Mouse (Mus musculus) heart, embryonic 13.5 days (tissue): ENCODE measurements around the gene A830031A19Rik. TPM values are rescaled to one million over a fixed set of nuclear protein-coding genes. Genes with fewer than 3 reads are reported as not detected.

Experiments used
- ATAC-seq: fragments of 200-750 bp; cut with Nextera tagmentation; 2 replicates; pipeline ENCODE4 v1.8.0; 2017; ENCODE audit warnings: moderate TSS enrichment; ENCODE audit not compliant: insufficient number of reproducible peaks, low FRiP score, low TSS enrichment; ENCODE audit errors: extremely low read depth
- H3K27ac ChIP-seq: fragments of 300-500 bp; sonication (generic); replicated peaks from 2 replicates; pipeline ENCODE4 v1.5.1; 2015; ENCODE audit warnings: moderate library complexity, mild to moderate bottlenecking, inconsistent platforms
- H3K27me3 ChIP-seq: fragments of 300-500 bp; sonication (generic); replicated peaks from 2 replicates; pipeline ENCODE4 v1.6.1; 2015; ENCODE audit warnings: mild to moderate bottlenecking, inconsistent platforms
- H3K36me3 ChIP-seq: fragments of 300-500 bp; sonication (generic); 2 replicates; pipeline ENCODE4 v1.6.1; 2015; ENCODE audit warnings: mild to moderate bottlenecking, inconsistent platforms
- H3K4me1 ChIP-seq: fragments of 300-500 bp; sonication (generic); 2 replicates; pipeline ENCODE4 v1.6.1; 2015; ENCODE audit warnings: inconsistent platforms
- H3K4me2 ChIP-seq: fragments of 300-500 bp; sonication (generic); 2 replicates; pipeline ENCODE4 v1.6.1; 2015; ENCODE audit warnings: inconsistent platforms, mild to moderate bottlenecking, moderate library complexity
- H3K4me3 ChIP-seq: fragments of 300-500 bp; sonication (generic); 2 replicates; pipeline ENCODE4 v1.5.1; 2015; ENCODE audit warnings: moderate library complexity, mild to moderate bottlenecking, inconsistent platforms
- H3K9ac ChIP-seq: fragments of 300-500 bp; sonication (generic); 2 replicates; pipeline ENCODE4 v1.6.1; 2015; ENCODE audit warnings: inconsistent platforms, mild to moderate bottlenecking, moderate library complexity
- H3K9me3 ChIP-seq: fragments of 300-500 bp; sonication (generic); 2 replicates; pipeline ENCODE4 v1.6.1; 2016; ENCODE audit warnings: inconsistent platforms
- WGBS: fragments of 180-500 bp; shearing (Covaris S2); methylation state at CpG from one replicate; pipeline ENCODE4 v1.1.7; 2015; ENCODE audit warnings: mixed read lengths; 5-methylcytosine and 5-hydroxymethylcytosine counted together
- polyA plus RNA-seq: library from polyadenylated mRNA; unstranded; fragments of >200 nt; fragmentation: Nextera tagmentation; extraction: Ambion mirVana; gene quantifications from 2 replicates; pipeline ENCODE4 v1.2.1, GENCODE M21; 2015

A830031A19Rik gene
- polyA plus RNA-seq, 1 experiment from 2014 or later = not detected

GRCm38 (mm10) chr11:24107414-24107813 lies 32.6 kb upstream of the A830031A19Rik start:
- no peak overlapping the region for H3K4me2 ChIP-seq
- H3K27ac ChIP-seq = no peak overlapping the region
- 83% methylated on average over 5 of the region's 5 CpGs for WGBS
- no peak overlapping the region for H3K9ac ChIP-seq
- H3K9me3 ChIP-seq = no peaks in the 10 kb centered on the region
- peaks cover 72% of the 10 kb centered on the region for H3K4me1 ChIP-seq
- no peak for ATAC-seq
- H3K36me3 ChIP-seq = no peaks in the 10 kb centered on the region
- H3K4me3 ChIP-seq = no peak overlapping the region
- H3K27me3 ChIP-seq = no peaks in the 10 kb centered on the region

- Histone ChIP-seq H3K4me3 (no peak overlapping the region), H3K9ac (no peak overlapping the region), H3K4me2 (no peak overlapping the region), H3K27ac (no peak overlapping the region), H3K4me1 (peaks cover 72% of the 10 kb centered on the region), H3K36me3 (no peaks in the 10 kb centered on the region), H3K27me3 (no peaks in the 10 kb centered on the region), H3K9me3 (no peaks in the 10 kb centered on the region)
- ATAC-seq = no peak
- WGBS = 67% methylated on average over 6 of the region's 6 CpGs
These were observed 28.4 kb upstream of the A830031A19Rik start for GRCm38 (mm10) chr11:24103128-24103742.

GRCm38 (mm10) chr11:24102372-24102771 lies 27.5 kb upstream of the A830031A19Rik start:
- 40% methylated on average over 2 of the region's 2 CpGs for WGBS
- Histone ChIP-seq H3K4me3 (no peak overlapping the region), H3K4me1 (peaks cover 72% of the 10 kb centered on the region), H3K4me2 (no peak overlapping the region), H3K27ac (no peak overlapping the region), H3K36me3 (no peaks in the 10 kb centered on the region), H3K9ac (peak overlapping the region; percentile 47), H3K27me3 (no peaks in the 10 kb centered on the region), H3K9me3 (no peaks in the 10 kb centered on the region)
- no peak for ATAC-seq

GRCm38 (mm10) chr11:24101625-24102024 lies 26.8 kb upstream of the A830031A19Rik start:
- Histone ChIP-seq H3K27me3 (no peaks in the 10 kb centered on the region), H3K9ac (no peak overlapping the region), H3K9me3 (no peaks in the 10 kb centered on the region), H3K27ac (0 out of 2 replicates have a peak overlapping the region, but pooled peaks have one; percentile 76), H3K4me3 (no peak overlapping the region), H3K36me3 (no peaks in the 10 kb centered on the region), H3K4me2 (no peak overlapping the region), H3K4me1 (peaks cover 74% of the 10 kb centered on the region)
- ATAC-seq = no peak
- 61% methylated on average over 3 of the region's 3 CpGs for WGBS

GRCm38 (mm10) chr11:24100449-24101070 lies 25.7 kb upstream of the A830031A19Rik start:
- H3K36me3 ChIP-seq = no peaks in the 10 kb centered on the region
- peak overlapping the region; percentile 76 for H3K27ac ChIP-seq
- peaks cover 74% of the 10 kb centered on the region for H3K4me1 ChIP-seq
- H3K4me3 ChIP-seq = no peak overlapping the region
- H3K9ac ChIP-seq = no peak overlapping the region
- H3K9me3 ChIP-seq = no peaks in the 10 kb centered on the region
- 41% methylated on average over 4 of the region's 4 CpGs for WGBS
- no peak for ATAC-seq
- no peaks in the 10 kb centered on the region for H3K27me3 ChIP-seq
- peak overlapping the region; percentile 44 for H3K4me2 ChIP-seq

GRCm38 (mm10) chr11:24099886-24100293 lies 25.0 kb upstream of the A830031A19Rik start:
- Histone ChIP-seq H3K4me1 (peaks cover 80% of the 10 kb centered on the region), H3K27me3 (no peaks in the 10 kb centered on the region), H3K9ac (0 out of 2 replicates have a peak overlapping the region, but pooled peaks have one; percentile 37), H3K9me3 (no peaks in the 10 kb centered on the region), H3K27ac (peak overlapping the region; percentile 63), H3K36me3 (no peaks in the 10 kb centered on the region), H3K4me3 (no peak overlapping the region), H3K4me2 (peak overlapping the region; percentile 44)
- 0 out of 2 replicates have a peak, but pooled peaks have one; percentile 58 for ATAC-seq
- 26% methylated on average over 7 of the region's 7 CpGs for WGBS

GRCm38 (mm10) chr11:24099215-24099614 lies 24.4 kb upstream of the A830031A19Rik start:
- ATAC-seq = no peak
- H3K4me1 ChIP-seq = peaks cover 87% of the 10 kb centered on the region
- H3K4me2 ChIP-seq = no peak overlapping the region
- H3K9me3 ChIP-seq = no peaks in the 10 kb centered on the region
- H3K9ac ChIP-seq = no peak overlapping the region
- H3K27ac ChIP-seq = 0 out of 2 replicates have a peak overlapping the region, but pooled peaks have one; percentile 8
- H3K36me3 ChIP-seq = no peaks in the 10 kb centered on the region
- no peaks in the 10 kb centered on the region for H3K27me3 ChIP-seq
- 81% methylated on average over 10 of the region's 10 CpGs for WGBS
- no peak overlapping the region for H3K4me3 ChIP-seq

- Histone ChIP-seq H3K36me3 (no peaks in the 10 kb centered on the region), H3K27me3 (no peaks in the 10 kb centered on the region), H3K4me2 (peak overlapping the region; percentile 4; the same call in 1 of the 2 replicates), H3K27ac (0 out of 2 replicates have a peak overlapping the region, but pooled peaks have one; percentile 8), H3K4me1 (peaks cover 92% of the 10 kb centered on the region), H3K9ac (no peak overlapping the region), H3K9me3 (no peaks in the 10 kb centered on the region), H3K4me3 (no peak overlapping the region)
- ATAC-seq = no peak
- 31% methylated on average over 3 of the region's 3 CpGs for WGBS
These were observed 23.8 kb upstream of the A830031A19Rik start for GRCm38 (mm10) chr11:24098662-24099061.

- Histone ChIP-seq H3K27me3 (no peaks in the 10 kb centered on the region), H3K4me3 (no peak overlapping the region), H3K4me2 (no peak overlapping the region), H3K4me1 (peaks cover 91% of the 10 kb centered on the region), H3K27ac (no peak overlapping the region), H3K36me3 (no peaks in the 10 kb centered on the region), H3K9ac (no peak overlapping the region), H3K9me3 (no peaks in the 10 kb centered on the region)
- 79% methylated on average over 5 of the region's 5 CpGs for WGBS
- ATAC-seq = no peak
These were observed 23.2 kb upstream of the A830031A19Rik start for GRCm38 (mm10) chr11:24098069-24098468.

- Histone ChIP-seq H3K9me3 (no peaks in the 10 kb centered on the region), H3K4me1 (peaks cover 85% of the 10 kb centered on the region), H3K27ac (no peak overlapping the region), H3K36me3 (peaks cover 5% of the 10 kb centered on the region; the same call in 1 of the 2 replicates), H3K4me2 (no peak overlapping the region), H3K9ac (no peak overlapping the region), H3K4me3 (no peak overlapping the region), H3K27me3 (no peaks in the 10 kb centered on the region)
- no peak for ATAC-seq
- WGBS = 66% methylated on average over 6 of the region's 6 CpGs
These were observed 22.2 kb upstream of the A830031A19Rik start for GRCm38 (mm10) chr11:24097026-24097425.

GRCm38 (mm10) chr11:24096483-24096882 lies 21.6 kb upstream of the A830031A19Rik start:
- WGBS = 57% methylated on average over 6 of the region's 6 CpGs
- peaks cover 5% of the 10 kb centered on the region; the same call in 1 of the 2 replicates for H3K36me3 ChIP-seq
- H3K9me3 ChIP-seq = no peaks in the 10 kb centered on the region
- no peaks in the 10 kb centered on the region for H3K27me3 ChIP-seq
- H3K4me1 ChIP-seq = peaks cover 85% of the 10 kb centered on the region
- H3K27ac ChIP-seq = no peak overlapping the region
- no peak for ATAC-seq
- H3K4me2 ChIP-seq = no peak overlapping the region
- H3K9ac ChIP-seq = no peak overlapping the region
- H3K4me3 ChIP-seq = no peak overlapping the region
